Comparison of ENCODE assay signal across 8 mouse cellular contexts in genomic region chr2:38826189-38826588, GRCm38 (mm10).
DNase-seq lines count a peak whose midpoint lies in the region; ATAC-seq and TF ChIP-seq lines count a peak whose summit lies in the region.

No protein-coding gene starts in this region.

- H3K4me2 ChIP-seq in heart, postnatal 0 days (ENCODE audit: low read depth, low read length): no peak overlapping the region
- no peak overlapping the region for H3K4me2 ChIP-seq in forebrain, postnatal 0 days (ENCODE audit: low read depth)
- peak overlapping the region; percentile 40 for H3K4me2 ChIP-seq in midbrain, embryonic 12.5 days (replicated peaks)

- no peaks in the 10 kb centered on the region for H3K36me3 ChIP-seq in heart, postnatal 0 days (replicated peaks; ENCODE audit: control insufficient read depth, insufficient read depth, low read length)
- H3K36me3 ChIP-seq in forebrain, postnatal 0 days (ENCODE audit: insufficient read depth): no peaks in the 10 kb centered on the region
- H3K36me3 ChIP-seq in midbrain, embryonic 12.5 days: peaks cover 5% of the 10 kb centered on the region; the same call in 1 of the 2 replicates

- no peaks in the 10 kb centered on the region for H3K27me3 ChIP-seq in heart, postnatal 0 days (ENCODE audit: control insufficient read depth, insufficient read depth, low read length)
- H3K27me3 ChIP-seq in forebrain, postnatal 0 days (ENCODE audit: insufficient read depth, low read length): no peaks in the 10 kb centered on the region
- no peaks in the 10 kb centered on the region for H3K27me3 ChIP-seq in midbrain, embryonic 12.5 days

- H3K27ac ChIP-seq in heart, postnatal 0 days (ENCODE audit: low read depth): no peak overlapping the region
- H3K27ac ChIP-seq in forebrain, postnatal 0 days (ENCODE audit: low read depth, low read length): no peak overlapping the region
- H3K27ac ChIP-seq in midbrain, embryonic 12.5 days (replicated peaks): peak overlapping the region; percentile 58; the same call in 1 of the 2 replicates

- peaks cover 5% of the 10 kb centered on the region; the same call in 1 of the 2 replicates for H3K4me1 ChIP-seq in heart, postnatal 0 days (ENCODE audit: control insufficient read depth, insufficient read depth)
- 0 out of 2 replicates have a peak, but pooled peaks cover 3% of the 10 kb centered on the region for H3K4me1 ChIP-seq in forebrain, postnatal 0 days (ENCODE audit: insufficient read depth)
- peaks cover 14% of the 10 kb centered on the region for H3K4me1 ChIP-seq in midbrain, embryonic 12.5 days

- H3K9me3 ChIP-seq in heart, postnatal 0 days (replicated peaks; ENCODE audit: control insufficient read depth, low read length): no peaks in the 10 kb centered on the region
- no peaks in the 10 kb centered on the region for H3K9me3 ChIP-seq in forebrain, postnatal 0 days (ENCODE audit: low read length)
- H3K9me3 ChIP-seq in midbrain, embryonic 12.5 days: no peaks in the 10 kb centered on the region

- DNase-seq in heart, postnatal 0 days (ENCODE audit: low spot score): peak; percentile 32
- no peak for DNase-seq in heart, adult 9 months (ENCODE audit: low spot score in 2 of 2)
- DNase-seq in Muller cell, postnatal 12 days (ENCODE audit: inconsistent ontology term): peak; percentile 79
- peak; percentile 33 for DNase-seq in forebrain, postnatal 0 days
- no peak for DNase-seq in right cerebral cortex, postnatal 14 days
- DNase-seq in urinary bladder, postnatal 14 days (ENCODE audit: low spot score): no peak
- no peak for DNase-seq in testis, postnatal 10 days (ENCODE audit: low spot score)

- TF ChIP-seq CTCF in heart, postnatal 0 days (IDR thresholded peaks at IDR 0.05; ENCODE audit: low read depth): no peak
- no peak for TF ChIP-seq CTCF in forebrain, postnatal 0 days (IDR thresholded peaks at IDR 0.05; ENCODE audit: low read depth)

- H3K9ac ChIP-seq in heart, postnatal 0 days (replicated peaks; ENCODE audit: low read depth, low read length): no peak overlapping the region
- no peak overlapping the region for H3K9ac ChIP-seq in forebrain, postnatal 0 days
- H3K9ac ChIP-seq in midbrain, embryonic 12.5 days (replicated peaks): no peak overlapping the region

- no peak overlapping the region for H3K4me3 ChIP-seq in heart, postnatal 0 days (ENCODE audit: low read depth, low read length)
- no peak overlapping the region for H3K4me3 ChIP-seq in forebrain, postnatal 0 days (ENCODE audit: low read depth, low read length)
- peak overlapping the region; percentile 18; the same call in 1 of the 2 replicates for H3K4me3 ChIP-seq in midbrain, embryonic 12.5 days

- no peak for ATAC-seq in heart, postnatal 0 days (ENCODE audit: insufficient read depth, low read depth)
- ATAC-seq in forebrain, postnatal 0 days: no peak
- no peak for ATAC-seq in midbrain, embryonic 12.5 days (ENCODE audit: low FRiP score, low read depth)

- no peak for TF ChIP-seq EP300 in heart, postnatal 0 days (IDR thresholded peaks at IDR 0.05; ENCODE audit: low read depth)

Comparison
In these comparisons a context has a peak if more than half of its experiments do, and no peak if none do; other contexts are left out.
1. DNase-seq: peak in heart, postnatal 0 days (single experiment), Muller cell, postnatal 12 days (single experiment) and forebrain, postnatal 0 days (single experiment); none in heart, adult 9 months (0 of 2), right cerebral cortex, postnatal 14 days (single experiment), urinary bladder, postnatal 14 days (single experiment) and testis, postnatal 10 days (single experiment).